Mouse (Mus musculus): ENCODE measurements around the gene H2afv. TPM values are rescaled to one million over a fixed set of nuclear protein-coding genes. Genes with fewer than 3 reads are reported as not detected.

H2afv gene
- polyA plus RNA-seq, 1 experiment from 2014 or later: 424 TPM

DNA sequence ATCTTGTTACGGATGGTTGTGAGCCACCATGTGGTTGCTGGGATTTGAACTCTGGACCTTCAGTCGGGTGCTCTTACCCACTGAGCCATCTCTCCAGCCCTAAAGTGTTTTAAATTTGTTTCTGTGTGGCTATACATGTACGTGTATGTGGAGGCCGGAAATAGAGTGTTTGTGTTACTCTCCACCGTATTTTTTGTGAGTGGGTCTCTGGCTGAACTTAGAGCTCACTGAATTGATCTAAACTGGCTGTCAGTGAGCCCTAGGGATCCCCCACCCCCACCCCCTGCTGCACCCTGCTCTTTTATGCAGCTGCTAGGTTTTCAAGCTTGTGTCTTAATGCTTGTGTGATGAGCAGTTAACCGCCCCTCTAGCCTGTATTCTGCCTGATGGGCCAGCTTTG is 32.6 kb upstream of the H2afv start:
- H3K9ac ChIP-seq (ENCODE audit: low read length): no peak overlapping the region
- peak overlapping the region; percentile 66 for H3K4me2 ChIP-seq (ENCODE audit: low read length)
- ATAC-seq (ENCODE audit: insufficient number of reproducible peaks, insufficient read depth, low FRiP score, low read depth): no peak
- H3K27me3 ChIP-seq (ENCODE audit: control insufficient read depth, insufficient read depth, low read length): no peaks in the 10 kb centered on the region
- H3K4me3 ChIP-seq (ENCODE audit: control insufficient read depth in 1 of 2, insufficient read depth in 1 of 2, low read depth in 1 of 2, low read length in 2 of 2): no peak overlapping the region
- WGBS: 79% methylated on average over 6 of the region's 6 CpGs
- no peaks in the 10 kb centered on the region for H3K9me3 ChIP-seq (ENCODE audit: control insufficient read depth, low read length)
- H3K27ac ChIP-seq (replicated peaks in 1 of 2; ENCODE audit: control insufficient read depth in 1 of 2, insufficient read depth in 1 of 2, low read depth in 2 of 2, low read length in 2 of 2): no peak overlapping the region
- H3K4me1 ChIP-seq (ENCODE audit: control insufficient read depth in 2 of 2, insufficient read depth in 2 of 2, low read length in 2 of 2): peaks cover 0 to 7% of the 10 kb centered on the region in 2 experiments; a peak in 3 of 4 replicates
- H3K36me3 ChIP-seq (ENCODE audit: control insufficient read depth, insufficient read depth, low read length): peaks cover 13% of the 10 kb centered on the region

DNA sequence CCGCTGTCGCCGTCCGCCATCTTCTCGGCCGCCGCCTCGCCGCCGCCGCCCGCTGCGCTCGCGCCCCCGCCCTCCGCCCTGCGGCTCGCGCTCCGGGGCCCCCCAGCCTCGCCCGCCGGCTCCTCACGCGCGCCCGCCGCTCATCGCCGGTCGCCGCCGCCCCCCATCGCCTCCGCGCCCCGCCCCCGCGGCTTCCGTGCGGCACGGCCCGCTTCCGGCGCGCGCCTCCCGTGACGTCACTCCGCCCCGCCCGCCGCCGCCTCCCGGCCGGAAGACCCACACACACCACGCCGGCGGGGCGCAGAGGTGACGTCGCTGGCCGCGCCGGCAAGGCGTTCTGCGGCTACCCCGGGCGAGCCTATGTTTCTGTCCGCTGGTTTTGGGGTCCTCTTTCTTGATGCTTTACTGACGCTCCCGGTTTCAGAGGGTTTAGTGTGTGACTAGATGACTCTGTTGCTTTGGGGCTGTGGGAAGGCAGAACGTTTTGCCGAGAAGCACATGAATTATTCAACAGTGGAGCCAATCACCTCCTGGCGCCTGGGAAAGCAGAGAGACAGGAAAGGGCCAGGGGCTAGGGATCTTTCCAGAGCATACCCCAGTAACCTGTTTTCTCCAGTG is 31.7 kb upstream of the H2afv start, which contains the start of gene Purb:
Gene Purb (minus strand): TSS at position 51 of the 618 bp plus-strand sequence.
- peaks cover 0 to 14% of the 10 kb centered on the region in 2 experiments for H3K4me1 ChIP-seq (ENCODE audit: control insufficient read depth in 2 of 2, insufficient read depth in 2 of 2, low read length in 2 of 2)
- H3K4me3 ChIP-seq (ENCODE audit: control insufficient read depth in 1 of 2, insufficient read depth in 1 of 2, low read depth in 1 of 2, low read length in 2 of 2): peak within 1 kb of the TSS; percentile 90 to 94
- H3K36me3 ChIP-seq (ENCODE audit: control insufficient read depth, insufficient read depth, low read length): peaks cover 17% of the 10 kb centered on the region
- H3K9ac ChIP-seq (ENCODE audit: low read length): peak within 1 kb of the TSS; percentile 93
- no peaks in the 10 kb centered on the region for H3K27me3 ChIP-seq (ENCODE audit: control insufficient read depth, insufficient read depth, low read length)
- peak; percentile 93 for ATAC-seq (ENCODE audit: insufficient number of reproducible peaks, insufficient read depth, low FRiP score, low read depth)
- peak within 1 kb of the TSS; percentile 89 for H3K4me2 ChIP-seq (ENCODE audit: low read length)
- H3K9me3 ChIP-seq (ENCODE audit: control insufficient read depth, low read length): no peaks in the 10 kb centered on the region
- WGBS: 0% methylated on average over 56 of the region's 76 CpGs
- H3K27ac ChIP-seq (replicated peaks in 1 of 2; ENCODE audit: control insufficient read depth in 1 of 2, insufficient read depth in 1 of 2, low read depth in 2 of 2, low read length in 2 of 2): peak within 1 kb of the TSS; percentile 96 to 99

DNA sequence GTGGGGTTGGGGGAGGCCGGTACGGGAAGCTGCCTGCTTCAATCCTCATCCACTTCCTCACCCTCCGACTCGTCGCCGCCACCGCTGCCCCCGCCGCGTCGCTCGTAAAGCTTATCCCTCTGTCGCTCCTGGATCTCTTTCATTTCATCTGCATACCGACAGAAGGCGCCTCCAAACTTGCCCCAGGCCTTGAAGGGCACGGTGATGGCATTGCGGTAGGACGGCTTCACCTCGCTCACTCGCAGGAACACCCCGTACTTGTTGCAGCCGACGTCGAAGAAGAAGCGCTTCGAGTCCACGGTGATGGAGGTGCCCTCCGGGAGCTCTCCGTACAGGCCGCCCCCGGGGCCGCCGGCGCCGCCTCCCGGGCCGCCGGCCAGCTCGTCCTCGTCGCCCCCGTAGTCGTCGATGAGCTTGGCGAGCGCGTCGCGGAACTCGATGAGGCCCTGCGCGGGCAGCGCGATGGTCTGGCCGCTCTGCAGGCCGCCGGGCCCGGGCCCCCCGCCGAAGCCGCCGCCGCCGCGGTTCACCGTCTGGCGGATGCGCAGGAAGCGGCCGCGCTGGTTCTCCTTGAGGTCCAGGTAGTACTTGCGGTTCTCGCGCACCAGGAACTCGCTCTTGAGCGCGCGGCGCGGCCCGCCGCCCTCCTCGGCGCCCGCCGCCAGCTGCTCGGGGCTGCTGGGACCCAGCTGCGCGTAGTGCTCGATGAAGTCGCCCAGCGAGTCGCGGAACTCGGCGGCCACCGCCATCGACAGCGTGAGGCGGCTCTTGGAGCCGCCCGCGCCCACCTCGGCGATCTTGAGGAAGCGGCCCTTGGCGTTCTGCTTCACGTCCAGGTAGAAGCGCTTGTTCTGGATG is 30.9 kb upstream of the H2afv start:
- H3K4me1 ChIP-seq (ENCODE audit: control insufficient read depth in 2 of 2, insufficient read depth in 2 of 2, low read length in 2 of 2): peaks cover 2 to 23% of the 10 kb centered on the region in 2 experiments
- peak overlapping the region; percentile 94 to 99 for H3K27ac ChIP-seq (replicated peaks in 1 of 2; ENCODE audit: control insufficient read depth in 1 of 2, insufficient read depth in 1 of 2, low read depth in 2 of 2, low read length in 2 of 2)
- H3K36me3 ChIP-seq (ENCODE audit: control insufficient read depth, insufficient read depth, low read length): peaks cover 22% of the 10 kb centered on the region
- ATAC-seq (ENCODE audit: insufficient number of reproducible peaks, insufficient read depth, low FRiP score, low read depth): peak; percentile 29
- no peaks in the 10 kb centered on the region for H3K9me3 ChIP-seq (ENCODE audit: control insufficient read depth, low read length)
- no peaks in the 10 kb centered on the region for H3K27me3 ChIP-seq (ENCODE audit: control insufficient read depth, insufficient read depth, low read length)
- H3K4me3 ChIP-seq (ENCODE audit: control insufficient read depth in 1 of 2, insufficient read depth in 1 of 2, low read depth in 1 of 2, low read length in 2 of 2): peak overlapping the region; percentile 90 to 94
- H3K4me2 ChIP-seq (ENCODE audit: low read length): peak overlapping the region; percentile 89
- under 1% methylated on average over 93 of the region's 109 CpGs for WGBS
- peak overlapping the region; percentile 93 for H3K9ac ChIP-seq (ENCODE audit: low read length)

DNA sequence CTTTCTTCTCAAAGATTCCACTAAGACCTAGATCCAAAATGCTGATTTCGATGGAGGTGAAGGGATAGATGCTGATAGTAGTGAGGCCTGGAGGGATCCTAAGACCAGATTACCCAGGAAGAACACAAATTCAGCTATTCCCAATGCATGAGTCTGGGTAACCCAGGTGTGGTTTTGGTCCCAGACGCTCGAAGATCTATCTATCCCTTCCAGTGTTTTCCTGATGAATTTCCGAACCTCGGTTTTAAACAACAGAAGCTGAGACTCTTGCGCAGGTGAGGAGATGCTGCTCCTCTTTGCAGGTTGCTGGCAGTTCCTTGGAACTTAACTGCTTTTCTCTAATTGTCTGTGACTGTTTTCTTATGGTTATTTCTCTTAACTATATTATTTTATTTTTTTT is 30.1 kb upstream of the H2afv start:
- H3K4me3 ChIP-seq (ENCODE audit: control insufficient read depth in 1 of 2, insufficient read depth in 1 of 2, low read depth in 1 of 2, low read length in 2 of 2): peak overlapping the region; percentile 90 to 94
- 16% methylated on average over 6 of the region's 6 CpGs for WGBS
- H3K9me3 ChIP-seq (ENCODE audit: control insufficient read depth, low read length): no peaks in the 10 kb centered on the region
- no peaks in the 10 kb centered on the region for H3K27me3 ChIP-seq (ENCODE audit: control insufficient read depth, insufficient read depth, low read length)
- H3K27ac ChIP-seq (replicated peaks in 1 of 2; ENCODE audit: control insufficient read depth in 1 of 2, insufficient read depth in 1 of 2, low read depth in 2 of 2, low read length in 2 of 2): peak overlapping the region; percentile 58 to 99
- ATAC-seq (ENCODE audit: insufficient number of reproducible peaks, insufficient read depth, low FRiP score, low read depth): no peak
- H3K4me2 ChIP-seq (ENCODE audit: low read length): peak overlapping the region; percentile 89
- H3K36me3 ChIP-seq (ENCODE audit: control insufficient read depth, insufficient read depth, low read length): peaks cover 24% of the 10 kb centered on the region
- H3K4me1 ChIP-seq (ENCODE audit: control insufficient read depth in 2 of 2, insufficient read depth in 2 of 2, low read length in 2 of 2): peaks cover 2 to 27% of the 10 kb centered on the region in 2 experiments
- peak overlapping the region; percentile 93 for H3K9ac ChIP-seq (ENCODE audit: low read length)

DNA sequence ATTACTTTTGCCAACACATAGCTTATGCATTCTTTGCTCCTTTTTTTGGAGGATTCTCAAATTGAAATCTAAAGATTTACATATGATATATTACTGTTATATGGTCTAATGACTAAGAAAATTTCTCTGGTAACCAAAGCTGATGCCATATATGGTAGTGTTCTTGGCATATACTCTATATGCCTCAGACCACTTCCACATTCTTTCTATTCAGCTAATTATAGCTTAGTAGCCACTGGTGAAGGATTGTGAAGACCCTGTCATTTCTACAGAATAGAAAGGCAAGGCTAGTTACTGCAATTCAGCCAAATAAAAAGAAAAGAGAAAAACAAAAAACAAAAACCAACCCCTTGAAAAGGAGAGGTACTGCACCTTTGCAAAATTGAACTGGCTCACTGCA is 27.8 kb upstream of the H2afv start:
- H3K4me3 ChIP-seq (ENCODE audit: control insufficient read depth in 1 of 2, insufficient read depth in 1 of 2, low read depth in 1 of 2, low read length in 2 of 2): peak overlapping the region; percentile 39 to 94; a peak in 3 of 4 replicates
- H3K27ac ChIP-seq (replicated peaks in 1 of 2; ENCODE audit: control insufficient read depth in 1 of 2, insufficient read depth in 1 of 2, low read depth in 2 of 2, low read length in 2 of 2): peak overlapping the region; percentile 87 to 95
- no peaks in the 10 kb centered on the region for H3K9me3 ChIP-seq (ENCODE audit: control insufficient read depth, low read length)
- peak overlapping the region; percentile 89 for H3K4me2 ChIP-seq (ENCODE audit: low read length)
- no peaks in the 10 kb centered on the region for H3K27me3 ChIP-seq (ENCODE audit: control insufficient read depth, insufficient read depth, low read length)
- peaks cover 37% of the 10 kb centered on the region for H3K36me3 ChIP-seq (ENCODE audit: control insufficient read depth, insufficient read depth, low read length)
- peak overlapping the region; percentile 93 for H3K9ac ChIP-seq (ENCODE audit: low read length)
- H3K4me1 ChIP-seq (ENCODE audit: control insufficient read depth in 2 of 2, insufficient read depth in 2 of 2, low read length in 2 of 2): peaks cover 2 to 27% of the 10 kb centered on the region in 2 experiments; a peak in 3 of 4 replicates
- ATAC-seq (ENCODE audit: insufficient number of reproducible peaks, insufficient read depth, low FRiP score, low read depth): no peak

DNA sequence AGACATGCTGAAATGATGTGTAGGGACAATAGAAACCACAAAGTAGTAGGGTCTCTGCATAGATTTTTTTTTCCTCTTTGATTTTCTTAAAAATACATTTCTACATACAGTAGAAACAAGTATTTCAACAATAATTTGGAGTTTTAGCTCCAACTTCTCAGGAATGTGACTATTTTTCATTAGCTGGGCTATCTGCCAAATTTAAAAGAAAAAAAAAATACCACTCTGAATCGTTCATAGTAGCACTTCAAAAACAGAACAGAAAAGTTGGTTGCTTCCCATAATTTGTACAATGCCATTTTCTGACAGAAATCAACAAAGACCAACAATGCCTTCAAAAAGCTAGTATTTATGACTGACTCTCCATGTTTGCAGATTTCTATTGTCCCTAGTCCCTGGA is 27.2 kb upstream of the H2afv start:
- H3K27me3 ChIP-seq (ENCODE audit: control insufficient read depth, insufficient read depth, low read length): no peaks in the 10 kb centered on the region
- H3K36me3 ChIP-seq (ENCODE audit: control insufficient read depth, insufficient read depth, low read length): peaks cover 43% of the 10 kb centered on the region
- peak overlapping the region; percentile 89 for H3K4me2 ChIP-seq (ENCODE audit: low read length)
- H3K4me3 ChIP-seq (ENCODE audit: control insufficient read depth in 1 of 2, insufficient read depth in 1 of 2, low read depth in 1 of 2, low read length in 2 of 2): peak overlapping the region; percentile 32 to 94; a peak in 3 of 4 replicates
- peak overlapping the region; percentile 77 to 88 for H3K27ac ChIP-seq (replicated peaks in 1 of 2; ENCODE audit: control insufficient read depth in 1 of 2, insufficient read depth in 1 of 2, low read depth in 2 of 2, low read length in 2 of 2)
- peak overlapping the region; percentile 93 for H3K9ac ChIP-seq (ENCODE audit: low read length)
- WGBS: 4% methylated on average over 1 of the region's 1 CpGs
- H3K9me3 ChIP-seq (ENCODE audit: control insufficient read depth, low read length): no peaks in the 10 kb centered on the region
- H3K4me1 ChIP-seq (ENCODE audit: control insufficient read depth in 2 of 2, insufficient read depth in 2 of 2, low read length in 2 of 2): peaks cover 2 to 27% of the 10 kb centered on the region in 2 experiments; a peak in 3 of 4 replicates
- no peak for ATAC-seq (ENCODE audit: insufficient number of reproducible peaks, insufficient read depth, low FRiP score, low read depth)

DNA sequence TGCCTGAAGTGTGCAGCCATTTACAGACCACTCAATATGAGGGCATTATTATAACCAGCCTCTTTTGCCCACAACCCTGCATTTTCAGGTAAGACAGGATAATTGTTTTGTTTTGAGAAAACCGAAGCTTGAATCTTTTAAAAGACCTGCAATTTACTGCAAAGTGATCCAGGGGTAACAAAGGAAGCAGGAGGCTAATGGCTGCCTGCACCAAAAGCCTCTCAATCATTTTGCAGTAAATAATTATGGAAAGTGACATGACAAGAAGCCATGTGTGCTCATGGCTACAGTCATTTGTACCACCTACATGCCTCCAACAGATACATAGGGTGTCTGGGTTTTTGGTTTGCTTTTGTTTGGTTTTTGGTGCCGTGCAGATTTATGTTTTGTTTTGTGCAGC is 26.8 kb upstream of the H2afv start:
- Histone ChIP-seq H3K9ac (ENCODE audit: low read length) (peak overlapping the region; percentile 93), H3K4me3 (ENCODE audit: control insufficient read depth in 1 of 2, insufficient read depth in 1 of 2, low read depth in 1 of 2, low read length in 2 of 2) (peak overlapping the region; percentile 32 to 94; a peak in 3 of 4 replicates), H3K9me3 (ENCODE audit: control insufficient read depth, low read length) (no peaks in the 10 kb centered on the region), H3K4me2 (ENCODE audit: low read length) (peak overlapping the region; percentile 89), H3K27me3 (ENCODE audit: control insufficient read depth, insufficient read depth, low read length) (no peaks in the 10 kb centered on the region), H3K27ac (replicated peaks in 1 of 2; ENCODE audit: control insufficient read depth in 1 of 2, insufficient read depth in 1 of 2, low read depth in 2 of 2, low read length in 2 of 2) (peak overlapping the region; percentile 77 to 85), H3K36me3 (ENCODE audit: control insufficient read depth, insufficient read depth, low read length) (peaks cover 47% of the 10 kb centered on the region), H3K4me1 (ENCODE audit: control insufficient read depth in 2 of 2, insufficient read depth in 2 of 2, low read length in 2 of 2) (peaks cover 2 to 27% of the 10 kb centered on the region in 2 experiments; a peak in 3 of 4 replicates)
- WGBS: 56% methylated on average over 2 of the region's 2 CpGs
- no peak for ATAC-seq (ENCODE audit: insufficient number of reproducible peaks, insufficient read depth, low FRiP score, low read depth)

All from heart, embryonic 14.5 days (tissue).